Mouse (Mus musculus) cortical plate, adult 2 months (tissue): ENCODE data around the gene Polr2g. TPM values are rescaled to one million over a fixed set of nuclear protein-coding genes. Genes with fewer than 3 reads are reported as not detected.

Experiments used
- H3K27ac ChIP-seq: fragments of 200-500 bp; 2 replicates; pipeline ENCODE4 v1.5.1; 2012; ENCODE audit warnings: low read length, control low read depth, inconsistent platforms; ENCODE audit not compliant: insufficient read depth
- H3K4me1 ChIP-seq: fragments of 200-500 bp; 2 replicates; pipeline ENCODE4 v1.6.1; 2011; ENCODE audit warnings: low read length; ENCODE audit not compliant: control insufficient read depth, insufficient read depth
- H3K4me3 ChIP-seq: fragments of 200-500 bp; 2 replicates; pipeline ENCODE4 v1.5.1; 2011; ENCODE audit warnings: mild to moderate bottlenecking, low read length, control low read depth; ENCODE audit not compliant: insufficient read depth
- CTCF ChIP-seq: fragments of 200-500 bp; IDR thresholded peaks from 2 replicates; pipeline ENCODE4 v1.5.1; 2011; ENCODE audit warnings: mild to moderate bottlenecking, control low read depth, low read length; ENCODE audit not compliant: insufficient read depth; ENCODE audit errors: extremely low read depth
- POLR2A ChIP-seq: fragments of 200-500 bp; IDR thresholded peaks from 2 replicates; pipeline ENCODE4 v1.6.1; 2011; ENCODE audit warnings: mild to moderate bottlenecking, low read length, control low read depth; ENCODE audit not compliant: insufficient read depth; ENCODE audit errors: extremely low read depth
- polyA plus RNA-seq: library from polyadenylated mRNA; depleted of rRNA; stranded (reverse); fragments of >200 nt; gene quantifications from 2 replicates; pipeline ENCODE4 v1.2.3, GENCODE M21; 2012; rRNA removed

The Polr2g gene
- polyA plus RNA-seq, 1 experiment, result 184 TPM

DNA sequence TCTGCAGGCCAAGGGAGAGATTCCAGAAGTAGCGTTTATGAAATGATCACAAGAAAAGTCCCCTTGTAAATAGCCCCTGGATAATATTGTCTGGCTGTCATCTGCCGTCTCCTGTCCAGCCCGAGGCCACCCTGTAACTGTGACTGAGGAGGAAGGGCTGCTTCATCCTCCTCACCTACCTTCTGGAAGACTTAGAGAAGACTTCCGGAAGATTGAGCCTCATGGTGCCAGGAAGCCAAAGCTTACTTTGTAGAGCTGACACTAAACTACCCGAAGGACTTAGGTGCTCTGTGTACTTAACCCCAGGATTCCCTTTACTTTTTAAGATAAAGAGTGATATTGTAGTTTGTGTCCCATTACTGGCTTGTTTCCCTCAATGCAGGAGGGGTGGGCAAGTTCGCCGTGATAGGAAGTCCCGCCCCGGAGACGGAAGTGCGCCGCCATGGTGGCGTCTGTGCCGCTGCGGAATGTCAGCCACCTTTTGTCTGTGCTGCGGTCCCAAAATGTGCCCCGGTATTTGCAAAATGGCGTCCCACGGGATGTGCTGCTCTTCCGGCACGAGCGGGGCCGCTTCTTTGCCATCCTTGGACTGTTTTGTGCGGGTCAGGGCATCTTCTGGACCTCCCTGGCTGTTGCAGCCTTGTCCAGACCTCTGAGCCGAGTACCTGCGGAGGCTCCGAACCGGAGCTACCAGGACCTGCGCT is 27.7 kb downstream of the Polr2g start, which contains the start of gene Tmem223:
Tmem223 (plus strand) TSS at position 430 of the 704 bp plus-strand sequence.
- Histone ChIP-seq H3K4me1 (peaks cover 6% of the 10 kb centered on the region; the same call in 1 of the 2 replicates), H3K27ac (peak within 1 kb of the TSS; percentile 70), H3K4me3 (peak within 1 kb of the TSS; percentile 70)
- TF ChIP-seq CTCF (no peak), POLR2A (peak; percentile 88)

DNA sequence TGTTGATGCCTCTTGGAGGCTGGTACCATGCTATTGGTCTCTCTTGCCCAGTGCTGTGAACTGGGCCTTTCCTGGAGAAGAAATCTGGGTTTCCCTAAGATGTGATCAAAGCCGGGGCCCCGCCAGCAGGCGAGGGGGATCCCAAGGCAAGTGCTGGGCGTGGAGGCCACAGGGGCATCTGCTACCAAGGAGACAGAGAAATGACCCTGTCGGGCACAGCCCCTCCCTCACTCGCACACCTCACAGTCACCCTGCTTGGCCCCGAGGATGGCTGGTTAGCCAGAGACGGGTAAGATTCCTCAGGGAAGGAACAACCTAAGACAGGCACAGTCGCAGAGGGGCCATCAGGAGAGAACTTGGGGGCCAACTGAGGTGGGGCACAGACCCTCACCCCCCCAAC is 32.8 kb downstream of the Polr2g start:
- no peak for TF ChIP-seq POLR2A
- TF ChIP-seq CTCF, result no peak
- H3K27ac ChIP-seq, result no peak overlapping the region
- no peak overlapping the region for H3K4me3 ChIP-seq
- H3K4me1 ChIP-seq, result no peaks in the 10 kb centered on the region

- TF ChIP-seq POLR2A, result no peak
- no peak for TF ChIP-seq CTCF
- no peaks in the 10 kb centered on the region; the same call in 1 of the 2 replicates for H3K4me1 ChIP-seq
- no peak overlapping the region for H3K27ac ChIP-seq
- no peak overlapping the region for H3K4me3 ChIP-seq
Measured at GRCm38 (mm10) chr19:8763276-8763675, 35.1 kb downstream of the Polr2g start.

DNA sequence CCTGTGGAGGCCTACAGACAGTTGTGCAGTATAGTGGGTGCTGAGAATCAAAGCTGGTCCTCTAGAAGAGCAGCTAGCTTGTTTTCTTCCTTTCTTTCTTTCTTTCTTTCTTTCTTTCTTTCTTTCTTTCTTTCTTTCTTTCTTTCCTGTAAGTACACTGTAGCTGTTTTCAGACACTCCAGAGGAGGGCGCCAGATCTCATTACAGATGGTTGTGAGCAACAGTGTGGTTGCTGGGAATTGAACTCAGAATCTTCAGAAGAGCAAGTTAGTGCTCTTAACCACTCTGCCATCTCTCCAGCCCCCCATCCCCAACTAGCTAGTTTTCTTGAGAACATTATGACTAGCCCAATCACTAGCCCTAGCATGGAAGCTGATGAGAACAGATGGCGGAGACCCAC is 37.6 kb downstream of the Polr2g start:
- no peak for TF ChIP-seq POLR2A
- no peak for TF ChIP-seq CTCF
- Histone ChIP-seq H3K4me3 (no peak overlapping the region), H3K4me1 (peaks cover 3% of the 10 kb centered on the region), H3K27ac (no peak overlapping the region)

- Histone ChIP-seq H3K27ac (no peak overlapping the region), H3K4me1 (peaks cover 3% of the 10 kb centered on the region), H3K4me3 (no peak overlapping the region)
- TF ChIP-seq POLR2A (no peak), CTCF (no peak)
Measured at GRCm38 (mm10) chr19:8758899-8759298, 39.5 kb downstream of the Polr2g start.

GRCm38 (mm10) chr19:8757471-8757998 is 40.8 kb downstream of the Polr2g start:
- Histone ChIP-seq H3K27ac (no peak overlapping the region), H3K4me1 (peaks cover 3% of the 10 kb centered on the region), H3K4me3 (peak overlapping the region; percentile 90)
- no peak for TF ChIP-seq POLR2A
- TF ChIP-seq CTCF, result no peak

GRCm38 (mm10) chr19:8756635-8757387 is 41.6 kb downstream of the Polr2g start, which contains the start of gene Nxf1:
Gene Nxf1, plus strand, starts transcription at chr19:8757073.
- TF ChIP-seq CTCF (no peak), POLR2A (peak; percentile 94)
- peaks cover 3% of the 10 kb centered on the region for H3K4me1 ChIP-seq
- H3K4me3 ChIP-seq, result peak within 1 kb of the TSS; percentile 90
- H3K27ac ChIP-seq, result peak within 1 kb of the TSS; percentile 68

- no peak overlapping the region for H3K27ac ChIP-seq
- TF ChIP-seq CTCF, result no peak
- no peak for TF ChIP-seq POLR2A
- H3K4me3 ChIP-seq, result no peak overlapping the region
- peaks cover 3% of the 10 kb centered on the region for H3K4me1 ChIP-seq
Measured at GRCm38 (mm10) chr19:8755652-8756051, 42.7 kb downstream of the Polr2g start.

DNA sequence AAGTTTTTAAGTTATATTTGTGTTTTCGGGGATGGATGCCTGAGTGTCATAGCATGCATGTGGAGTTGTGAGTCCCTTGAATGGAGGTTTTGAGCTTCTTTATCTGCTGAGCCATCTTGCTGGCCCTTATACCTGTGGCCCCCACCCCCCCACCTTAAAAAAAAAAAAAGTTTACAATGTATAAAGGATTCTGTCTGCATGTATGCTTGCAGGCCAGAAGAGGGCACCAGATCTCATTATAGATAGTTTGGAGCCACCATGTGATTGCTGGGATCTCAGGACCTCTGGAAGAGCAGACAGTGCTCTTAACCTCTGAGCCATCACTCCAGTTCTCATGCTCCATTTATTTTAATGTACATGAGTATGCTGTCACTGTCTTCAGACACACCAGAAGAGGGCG is 51.0 kb downstream of the Polr2g start:
- TF ChIP-seq POLR2A (no peak), CTCF (0 out of 2 replicates have a peak, but pooled peaks have one; percentile 1)
- no peak overlapping the region for H3K27ac ChIP-seq
- no peak overlapping the region for H3K4me3 ChIP-seq
- peaks cover 3% of the 10 kb centered on the region; the same call in 1 of the 2 replicates for H3K4me1 ChIP-seq

DNA sequence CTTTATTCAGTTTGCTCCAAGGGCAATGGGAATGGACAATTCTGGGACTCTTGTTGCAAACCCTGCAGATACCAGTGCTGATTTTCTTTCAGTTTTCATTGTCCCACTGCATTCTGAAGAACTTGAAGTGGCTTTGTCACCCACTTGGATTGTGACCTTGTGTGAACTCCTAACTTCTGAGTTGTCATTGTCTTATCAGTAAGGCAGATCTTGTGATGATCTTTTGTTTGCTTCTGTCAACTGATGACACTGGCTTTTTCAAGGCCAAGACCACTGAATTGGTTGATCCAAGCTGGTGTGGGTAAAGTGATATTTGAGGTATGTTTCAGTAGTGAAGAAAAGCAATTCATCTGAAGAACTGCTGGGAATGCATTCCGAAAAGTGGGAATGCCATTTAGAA is 53.0 kb downstream of the Polr2g start:
- Histone ChIP-seq H3K27ac (no peak overlapping the region), H3K4me3 (no peak overlapping the region), H3K4me1 (peaks cover 5% of the 10 kb centered on the region; the same call in 1 of the 2 replicates)
- TF ChIP-seq POLR2A (no peak), CTCF (no peak)

Other genes starting within 250 kb of the Polr2g start
- 23.4 and 23.9 TPM in 2 replicates for gene Slc22a8, start 207.3 kb downstream of the Polr2g start, polyA plus RNA-seq
- gene Slc22a6, start 180.5 kb downstream of the Polr2g start, polyA plus RNA-seq, result 5.9 and 6.5 TPM in 2 replicates
- gene Chrm1, start 134.8 kb downstream of the Polr2g start, polyA plus RNA-seq, result 109 and 117 TPM in 2 replicates
- gene Slc3a2, start 75.2 kb downstream of the Polr2g start, polyA plus RNA-seq, result 200 TPM in 2 replicates
- 50.2 and 51.3 TPM in 2 replicates for gene Wdr74, start 62.8 kb downstream of the Polr2g start, polyA plus RNA-seq
- gene 1700092M07Rik, start 57.9 kb downstream of the Polr2g start, polyA plus RNA-seq, result 0.59 TPM in 1 of 2 replicates, not detected in the other
- gene Stx5a, start 57.2 kb downstream of the Polr2g start, polyA plus RNA-seq, result 106 and 109 TPM in 2 replicates
- gene Nxf1, start 41.5 kb downstream of the Polr2g start, polyA plus RNA-seq, result 121 and 127 TPM in 2 replicates
- gene Tmem223, start 27.6 kb downstream of the Polr2g start, polyA plus RNA-seq, result 134 and 142 TPM in 2 replicates
- gene Tmem179b, start 24.1 kb downstream of the Polr2g start, polyA plus RNA-seq, result 18.7 and 18.8 TPM in 2 replicates
- gene Taf6l, start 12.2 kb downstream of the Polr2g start, polyA plus RNA-seq, result 15.1 and 15.5 TPM in 2 replicates
- 4.0 TPM in 2 replicates for gene Zbtb3, start 4.0 kb upstream of the Polr2g start, polyA plus RNA-seq
- 29.0 and 29.5 TPM in 2 replicates for gene Ttc9c, start 20.8 kb upstream of the Polr2g start, polyA plus RNA-seq
- gene Hnrnpul2, start 21.4 kb upstream of the Polr2g start, polyA plus RNA-seq, result 78.5 and 85.1 TPM in 2 replicates
- gene AC129217.1, start 31.2 kb upstream of the Polr2g start, polyA plus RNA-seq, result not detected in 2 replicates
- 135 and 137 TPM in 2 replicates for gene Bscl2, start 38.9 kb upstream of the Polr2g start, polyA plus RNA-seq
- 275 and 293 TPM in 2 replicates for gene Gng3, start 40.6 kb upstream of the Polr2g start, polyA plus RNA-seq
- 1.0 and 1.3 TPM in 2 replicates for gene Lrrn4cl, start 52.2 kb upstream of the Polr2g start, polyA plus RNA-seq
- 108 and 118 TPM in 2 replicates for gene Ubxn1, start 72.9 kb upstream of the Polr2g start, polyA plus RNA-seq
- gene Uqcc3, start 82.3 kb upstream of the Polr2g start, polyA plus RNA-seq, result 70.1 and 77.2 TPM in 2 replicates
- gene Lbhd1, start 85.2 kb upstream of the Polr2g start, polyA plus RNA-seq, result 3.4 and 4.2 TPM in 2 replicates
- not detected in 2 replicates for gene Gm49403, start 85.4 kb upstream of the Polr2g start, polyA plus RNA-seq
- gene 1810009A15Rik, start 90.3 kb upstream of the Polr2g start, polyA plus RNA-seq, result 40.1 and 41.3 TPM in 2 replicates
- not detected in 2 replicates for gene Gm49416, start 90.3 kb upstream of the Polr2g start, polyA plus RNA-seq
- 16.1 and 16.7 TPM in 2 replicates for gene Ints5, start 94.4 kb upstream of the Polr2g start, polyA plus RNA-seq
- gene Ganab, start 99.5 kb upstream of the Polr2g start, polyA plus RNA-seq, result 87.5 and 89.8 TPM in 2 replicates
- 222 and 224 TPM in 2 replicates for gene B3gat3, start 121.8 kb upstream of the Polr2g start, polyA plus RNA-seq
- gene Rom1, start 130.8 kb upstream of the Polr2g start, polyA plus RNA-seq, result 8.0 and 9.2 TPM in 2 replicates
- gene Eml3, start 131.0 kb upstream of the Polr2g start, polyA plus RNA-seq, result 12.8 and 13.2 TPM in 2 replicates
- 24.6 and 25.2 TPM in 2 replicates for gene Mta2, start 143.3 kb upstream of the Polr2g start, polyA plus RNA-seq
- 20.0 and 22.8 TPM in 2 replicates for gene Tut1, start 155.3 kb upstream of the Polr2g start, polyA plus RNA-seq
- 286 and 289 TPM in 2 replicates for gene Eef1g, start 168.5 kb upstream of the Polr2g start, polyA plus RNA-seq
- gene Ahnak, start 190.7 kb upstream of the Polr2g start, polyA plus RNA-seq, result 6.7 and 7.7 TPM in 2 replicates